In genomic region chr9:90126260-90127010, GRCm38 (mm10) we compare ENCODE assay signal across 7 mouse cellular contexts. TPM values are rescaled to one million over a fixed set of nuclear protein-coding genes. Genes with fewer than 3 reads are reported as not detected.
DNase-seq lines count a peak whose midpoint lies in the region; ATAC-seq and TF ChIP-seq lines count a peak whose summit lies in the region.

No protein-coding gene starts in this region.

- TF ChIP-seq CTCF in cortical plate, adult 2 months (IDR thresholded peaks at IDR 0.05; ENCODE audit: extremely low read depth, insufficient read depth, low read length): peak; percentile 42

- peak overlapping the region; percentile 27 for H3K4me3 ChIP-seq in cortical plate, adult 2 months (ENCODE audit: insufficient read depth, low read length)

- H3K4me1 ChIP-seq in cortical plate, adult 2 months (ENCODE audit: control insufficient read depth, insufficient read depth, low read length): 0 out of 2 replicates have a peak, but pooled peaks cover 2% of the 10 kb centered on the region

- peak; percentile 83 for ATAC-seq in megakaryocyte progenitor cell, adult 5-6 weeks (replicated peaks; ENCODE audit: poor library complexity)

- DNase-seq in adrenal gland, adult (ENCODE audit: inconsistent age in 2 of 2, low spot score in 1 of 2): peak; percentile 85 to 97
- DNase-seq in gastrocnemius, adult 8-10 months (ENCODE audit: low spot score in 2 of 2): peak; percentile 54 to 59
- DNase-seq in induced T-regulatory cell, adult 2 months (ENCODE audit: low read depth): peak; percentile 93
- DNase-seq in left cerebral cortex, postnatal 10 days (ENCODE audit: extremely low spot score in 1 of 2, low spot score in 2 of 2): peak; percentile 65 to 77
- peak; percentile 61 to 64 for DNase-seq in right cerebral cortex, postnatal 36 days (ENCODE audit: low spot score in 2 of 2)

- intact Hi-C loops in left cerebral cortex, postnatal 10 days (cut with DNase I): no loop called here

- H3K27ac ChIP-seq in cortical plate, adult 2 months (ENCODE audit: insufficient read depth, low read length): no peak overlapping the region

- TF ChIP-seq POLR2A in cortical plate, adult 2 months (IDR thresholded peaks at IDR 0.05; ENCODE audit: extremely low read depth, insufficient read depth, low read length): no peak

RNA-seq across cellular contexts. Expression of gene Morf4l1, which starts 11.9 kb away (rescaled TPM):
- polyA plus RNA-seq in cortical plate, adult 2 months (2012; rRNA removed): 410 and 423 TPM in 2 replicates
- total RNA-seq in gastrocnemius, adult 8-10 months (2022): 100 to 1,000 TPM; 196 to 235 (median 212) TPM
- total RNA-seq in left cerebral cortex, postnatal 10 days (2021): 100 to 1,000 TPM; 407 to 420 TPM
- total RNA-seq in megakaryocyte progenitor cell, adult 5-6 weeks (2015): 366 and 378 TPM in 2 replicates
- 192 and 278 TPM in 2 replicates for total RNA-seq in megakaryocyte progenitor cell, adult 5-6 weeks (2017)

RNA-seq across cellular contexts. Expression of gene Adamts7, which starts 36.4 kb away (rescaled TPM):
- polyA plus RNA-seq in cortical plate, adult 2 months (2012; rRNA removed): 0.55 and 0.61 TPM in 2 replicates
- total RNA-seq in gastrocnemius, adult 8-10 months (2022): under 1 TPM; 0.29 to 0.56 (median 0.43) TPM
- total RNA-seq in left cerebral cortex, postnatal 10 days (2021): 1 to 10 TPM in 1 of 2 experiments, under 1 TPM in 1; 0.94 to 1.1 TPM
- not detected in 2 replicates for total RNA-seq in megakaryocyte progenitor cell, adult 5-6 weeks (2015)
- 0.07 TPM in 1 of 2 replicates, not detected in the other for total RNA-seq in megakaryocyte progenitor cell, adult 5-6 weeks (2017)
